ENCODE assay signal across 9 mouse cellular contexts in the genomic region with DNA sequence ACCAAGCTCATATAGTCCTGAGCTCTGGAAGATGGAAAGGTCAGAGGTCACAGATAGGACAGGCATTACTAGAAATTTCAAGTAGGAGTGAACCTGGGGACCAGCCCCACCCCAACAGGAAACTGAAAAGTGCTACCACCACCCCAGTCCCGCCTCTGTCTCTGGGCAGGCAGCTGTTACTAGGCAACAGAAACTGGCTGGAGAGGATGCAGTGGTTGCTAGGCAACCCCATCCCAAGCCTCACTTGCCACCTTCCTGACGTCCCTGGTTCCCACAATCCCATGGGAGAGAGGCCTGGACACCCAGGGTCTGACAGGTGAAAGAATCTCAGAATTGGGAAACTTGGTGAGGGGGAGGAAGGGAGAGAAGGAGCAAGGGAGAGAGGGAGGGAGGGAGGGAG. TPM values are rescaled to one million over a fixed set of nuclear protein-coding genes. Genes with fewer than 3 reads are reported as not detected.
DNase-seq lines count a peak whose midpoint lies in the region.
"Had no signal": no experiment of that assay in that cellular context is flagged by ENCODE, and none has a peak within 500 bp of the region (broad histone marks: within the 10 kb centered on the region; RNA-seq: fewer than 3 reads in every experiment).

No protein-coding gene starts in this region.

- DNase-seq in embryo, embryonic 10 days (ENCODE audit: low spot score) = peak; percentile 56
- no peak for DNase-seq in embryo, embryonic 9.5 days (ENCODE audit: extremely low spot score)
- DNase-seq in frontal cortex, adult 2 months (ENCODE audit: extremely low spot score in 1 of 2, low spot score in 1 of 2) = peak; percentile 74 to 84
- DNase-seq in left cerebral cortex, postnatal 10 days (ENCODE audit: extremely low spot score in 1 of 2, low spot score in 2 of 2) = peak; percentile 54 to 69
- DNase-seq in retina, embryonic 14.5 days (ENCODE audit: low spot score) = peak; percentile 72
- DNase-seq in lung, postnatal 4 days = no peak
- DNase-seq in kidney, adult 11 months = no peak
- no peak for DNase-seq in kidney, postnatal 25 days
- DNase-seq: gastrocnemius, postnatal 25 days had no signal

- intact Hi-C loops in left cerebral cortex, postnatal 10 days (cut with DNase I) = no loop called here

RNA-seq across cellular contexts. Expression of a gene that starts 3.4 kb away (rescaled TPM):
- 211 and 215 TPM in 2 replicates for polyA plus RNA-seq in frontal cortex, adult 2 months (2012; rRNA removed)
- total RNA-seq in left cerebral cortex, postnatal 10 days (2021) = 100 to 1,000 TPM; 226 to 237 TPM

RNA-seq across cellular contexts. Expression of a gene that starts 3.6 kb away (rescaled TPM):
- 34.6 and 40.6 TPM in 2 replicates for polyA plus RNA-seq in frontal cortex, adult 2 months (2012; rRNA removed)
- total RNA-seq in left cerebral cortex, postnatal 10 days (2021) = 10 to 100 TPM; 26.0 to 27.1 TPM

Comparison
In these comparisons a context has a peak if more than half of its experiments do, and no peak if none do; other contexts are left out.
1. DNase-seq: peak in embryo, embryonic 10 days (single experiment), frontal cortex, adult 2 months (2 of 2), left cerebral cortex, postnatal 10 days (2 of 2) and retina, embryonic 14.5 days (single experiment); none in embryo, embryonic 9.5 days (single experiment), lung, postnatal 4 days (0 of 2), kidney, adult 11 months (single experiment) and kidney, postnatal 25 days (0 of 2).